Mouse (Mus musculus) mouse trophoblast stem cell (cell line): ENCODE results near the gene Rnf187.

ENCODE experiments used
- in situ Hi-C, 2 experiments: fragments of 300-500 bp; cut with MseI, MboI; formaldehyde crosslinking; loops; 2 replicates in 1 of 2; 3 replicates in 1 of 2; pipeline ENCODE4 v1.15.1; 2025

Rnf187 gene

DNA sequence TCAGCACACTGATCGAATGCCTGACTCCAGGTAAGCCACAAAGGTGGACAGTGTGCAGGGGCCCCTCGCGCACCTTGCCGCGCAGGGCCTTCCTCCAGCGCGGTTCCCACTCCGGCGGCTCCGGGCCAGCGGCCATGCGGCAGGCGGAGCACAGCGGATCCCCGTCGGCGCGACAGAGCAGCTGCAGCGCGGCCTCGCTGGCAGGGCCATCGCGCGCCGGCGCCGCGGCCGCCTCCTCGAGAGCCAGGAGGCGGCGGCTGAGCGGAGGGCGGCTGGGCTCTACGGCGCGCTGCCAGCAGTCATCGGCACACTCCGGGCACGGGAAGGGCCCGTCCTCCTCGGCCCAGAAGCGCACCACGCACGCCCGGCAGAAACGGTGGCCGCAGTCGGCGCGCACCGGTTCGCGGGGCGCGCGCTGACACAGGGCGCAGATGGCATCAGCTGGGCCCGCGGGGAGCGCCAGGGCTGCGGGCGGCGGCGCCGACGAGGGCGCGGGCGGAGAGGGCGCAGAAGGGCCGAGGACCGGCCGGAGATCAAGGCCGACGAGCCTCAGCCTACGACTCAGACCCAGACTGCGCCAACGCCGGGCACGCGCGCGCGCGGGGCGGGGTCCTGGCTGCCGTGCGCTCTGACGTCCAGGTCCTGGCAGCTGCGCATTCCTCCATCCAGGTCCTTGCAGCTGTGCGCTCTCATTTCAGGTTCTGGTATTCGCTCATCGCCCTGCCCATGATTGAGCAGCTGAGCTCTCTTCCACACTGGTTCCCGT, at the start of gene Rnf187:
Gene Rnf187, minus strand, starts transcription at position 595 of the 766 bp plus-strand sequence.
- in situ Hi-C loops: no loop called here

DNA sequence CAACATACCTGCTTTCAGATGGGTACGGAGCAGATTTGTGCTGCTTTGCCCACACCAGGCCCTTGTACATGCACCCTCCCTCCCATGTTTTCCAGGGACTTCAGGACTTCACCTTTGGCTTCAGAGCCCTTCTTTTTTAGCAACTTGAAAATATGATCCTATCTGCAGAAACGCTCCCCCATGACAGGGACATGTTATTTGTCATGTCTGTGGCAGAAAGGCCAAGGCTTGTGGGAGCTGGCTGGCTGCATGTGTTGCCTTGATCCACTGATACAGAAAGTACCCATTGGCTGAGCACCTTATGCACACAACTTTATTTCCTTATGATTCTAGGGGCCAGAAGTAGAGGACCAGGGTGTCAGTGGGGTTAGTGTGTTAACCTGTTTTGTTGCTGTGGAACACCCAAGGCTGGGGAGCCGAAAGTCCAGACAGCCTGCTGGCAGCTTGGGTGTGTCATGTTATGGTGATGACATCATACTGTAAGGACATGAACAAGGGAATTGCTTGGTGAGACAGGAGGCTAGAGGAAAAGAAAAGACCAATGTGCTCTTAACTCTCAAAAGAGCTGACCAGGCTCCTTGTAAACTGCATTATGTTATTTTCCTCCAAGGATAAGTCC, 46.7 kb upstream of the Rnf187 start:
- in situ Hi-C loops: no loop called here

DNA sequence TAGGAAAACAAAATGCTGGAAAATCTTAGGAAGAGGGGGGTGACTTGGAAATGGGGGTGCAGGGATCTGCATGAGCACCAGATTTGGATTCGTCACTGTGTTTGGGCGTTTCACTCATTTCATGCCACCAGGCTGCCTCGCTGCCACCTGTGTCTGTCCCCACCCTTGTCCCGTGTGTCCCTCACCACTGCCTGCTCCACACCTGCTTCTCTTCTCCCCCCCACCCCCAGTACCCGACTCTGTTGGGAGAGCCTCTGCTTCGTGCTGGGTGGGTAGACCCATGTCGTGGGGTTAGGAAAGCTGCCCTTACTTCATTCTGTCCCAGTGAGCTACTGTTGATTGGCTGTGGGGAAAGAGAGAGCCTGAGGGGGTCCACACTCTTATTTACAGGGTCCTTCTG, 45.9 kb upstream of the Rnf187 start:
- in situ Hi-C loops: no loop called here

DNA sequence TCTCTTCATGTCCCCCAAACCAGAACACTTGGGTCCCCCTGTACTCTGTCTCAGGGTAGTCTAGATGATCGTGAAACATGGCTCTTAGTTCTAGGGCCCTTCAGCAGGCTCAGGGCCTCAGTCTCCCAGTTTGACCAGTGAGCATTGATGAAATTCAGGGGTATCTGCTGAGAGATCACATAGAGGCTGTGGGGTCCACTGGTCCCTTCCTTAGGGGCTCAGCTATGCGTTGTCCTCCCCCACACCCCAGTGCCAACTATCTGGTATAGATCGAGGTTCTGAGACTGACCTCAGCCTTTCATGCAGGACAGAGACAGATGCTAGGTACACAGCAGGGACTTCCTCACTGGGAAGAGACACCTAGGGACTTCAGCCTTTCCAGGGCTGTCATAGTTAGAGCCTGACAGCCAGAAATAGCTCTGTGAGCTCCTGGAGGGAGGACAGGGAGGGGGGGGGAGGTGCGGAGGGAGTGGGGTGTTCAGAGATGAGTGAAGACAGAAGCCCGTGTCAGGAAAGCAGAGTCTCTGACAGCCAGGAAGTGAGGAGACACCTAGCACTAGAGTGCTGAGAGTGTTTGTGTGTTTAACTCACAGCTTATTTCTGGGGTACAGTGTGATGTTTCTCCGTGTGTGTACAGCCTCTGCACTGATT, 45.1 kb upstream of the Rnf187 start:
- in situ Hi-C loops: no loop called here

DNA sequence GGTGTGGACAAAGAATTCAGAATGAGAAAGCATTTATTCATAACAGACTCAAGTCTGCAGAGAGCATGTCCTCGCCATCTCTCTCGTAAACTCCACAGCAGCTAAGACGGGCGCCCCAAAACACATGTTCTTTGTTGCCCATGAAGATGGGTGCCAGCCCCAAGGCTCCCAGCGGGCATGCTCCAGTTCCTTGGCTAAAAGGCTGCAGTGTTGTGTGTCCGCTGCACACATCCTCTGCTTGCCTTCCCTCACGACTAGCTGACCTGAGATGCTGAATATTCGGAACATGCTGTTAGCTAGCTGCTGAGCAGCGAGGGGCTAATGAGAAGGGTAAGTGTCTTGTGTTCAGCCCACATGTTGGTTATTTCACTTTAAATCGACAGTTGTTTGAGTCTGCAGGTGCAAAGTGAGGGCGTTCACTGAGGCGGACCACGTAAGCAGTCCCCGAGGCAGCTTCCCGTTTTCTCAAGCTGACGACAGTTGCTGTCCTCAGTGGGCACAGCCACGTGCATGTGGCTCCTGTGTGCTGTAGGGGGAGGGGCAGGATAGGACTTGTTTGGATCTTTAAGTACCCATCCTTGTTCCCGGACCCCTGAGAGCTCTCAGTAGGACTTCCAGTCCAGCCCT, 43.9 kb upstream of the Rnf187 start:
- in situ Hi-C loops: no loop called here

DNA sequence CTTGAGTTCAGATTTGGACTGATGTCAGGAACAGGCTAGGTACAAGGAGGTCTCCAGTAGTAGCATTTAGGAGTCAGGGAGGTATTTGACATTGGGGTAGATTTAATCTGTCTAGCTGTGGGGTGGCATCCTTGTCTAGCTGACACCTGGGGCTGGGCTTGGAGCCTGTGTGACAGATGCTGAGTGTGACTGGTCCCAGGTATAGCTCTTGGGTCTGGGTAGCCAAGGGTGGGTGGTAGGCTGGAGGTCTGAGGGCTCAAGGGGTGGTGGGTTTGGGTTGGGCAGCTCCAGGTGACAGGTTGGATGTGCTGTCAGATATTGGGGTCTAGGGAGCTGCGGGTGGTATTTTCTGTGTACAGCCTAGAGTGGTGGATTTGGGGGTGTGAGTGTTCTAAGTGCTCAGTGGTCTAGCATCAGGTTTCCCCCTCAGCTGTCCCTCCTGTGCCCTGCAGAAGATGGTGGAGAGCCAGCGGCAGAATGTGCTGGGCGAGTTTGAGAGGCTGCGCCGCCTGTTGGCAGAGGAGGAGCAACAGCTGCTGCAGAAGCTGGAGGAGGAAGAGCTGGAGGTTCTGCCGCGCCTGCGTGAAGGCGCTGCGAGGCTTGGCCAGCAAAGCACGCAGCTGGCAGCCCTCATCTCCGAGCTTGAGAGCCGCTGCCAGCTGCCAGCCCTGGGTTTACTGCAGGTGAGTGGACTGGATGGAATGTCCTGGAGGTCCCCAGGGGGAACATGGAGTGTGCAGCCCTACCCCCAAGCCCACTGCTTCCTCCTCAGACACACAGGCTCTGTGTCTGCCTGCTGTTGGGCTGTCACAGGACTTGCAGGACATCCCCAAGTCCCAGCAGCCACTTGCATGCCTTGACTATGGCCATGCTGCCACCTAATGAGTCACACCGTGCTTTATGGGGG, 43.1 kb upstream of the Rnf187 start:
- in situ Hi-C loops: no loop called here

DNA sequence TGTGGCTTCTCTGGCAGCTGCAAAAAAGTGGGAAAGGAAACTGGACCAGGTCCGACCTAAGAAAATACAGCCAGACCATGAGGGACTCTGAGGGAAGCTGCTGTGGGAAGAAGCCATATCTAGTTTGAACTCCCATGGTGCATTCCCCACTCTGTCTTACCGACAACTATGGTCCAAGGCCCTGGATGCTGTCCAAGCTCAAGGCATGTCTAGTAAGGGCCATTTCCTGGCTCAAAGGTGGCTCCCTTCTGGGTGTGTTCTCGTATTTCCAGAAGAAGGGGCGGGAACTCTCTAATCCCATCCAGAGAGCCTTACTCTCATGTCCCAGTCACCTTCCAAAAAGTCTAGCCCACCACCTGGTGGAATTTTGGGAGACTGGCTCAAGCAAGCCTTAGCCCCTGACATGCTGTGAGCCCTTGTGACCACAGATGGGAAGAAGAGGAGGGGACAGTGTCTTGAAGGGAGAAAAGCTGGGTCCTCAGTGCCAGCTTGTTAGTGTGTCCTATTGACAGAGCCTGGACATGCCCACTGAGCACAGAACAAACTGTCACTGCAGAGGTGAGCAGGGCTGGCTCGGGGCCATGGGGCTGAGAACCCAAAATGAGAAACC, 41.8 kb upstream of the Rnf187 start:
- in situ Hi-C loops: no loop called here

DNA sequence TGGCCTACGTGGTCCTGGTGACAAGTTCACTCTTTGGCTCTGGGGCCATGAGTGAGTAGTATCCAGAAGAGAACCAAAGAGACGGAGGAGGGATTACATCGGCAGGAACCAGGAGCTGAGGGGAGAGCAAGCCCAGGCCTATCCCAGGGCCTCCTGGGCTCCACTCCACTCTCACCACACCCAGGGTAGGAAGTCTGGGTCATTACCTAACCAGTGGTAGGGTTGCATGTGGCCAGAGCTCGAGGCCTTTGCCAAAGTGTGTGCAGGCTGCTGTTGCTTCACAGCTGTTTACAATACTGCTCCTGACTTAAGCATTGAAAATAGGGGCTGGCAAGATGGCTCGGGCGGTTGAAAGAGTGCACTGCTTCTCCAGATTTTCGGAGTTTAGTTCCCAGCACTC, 40.9 kb upstream of the Rnf187 start:
- in situ Hi-C loops: no loop called here

DNA sequence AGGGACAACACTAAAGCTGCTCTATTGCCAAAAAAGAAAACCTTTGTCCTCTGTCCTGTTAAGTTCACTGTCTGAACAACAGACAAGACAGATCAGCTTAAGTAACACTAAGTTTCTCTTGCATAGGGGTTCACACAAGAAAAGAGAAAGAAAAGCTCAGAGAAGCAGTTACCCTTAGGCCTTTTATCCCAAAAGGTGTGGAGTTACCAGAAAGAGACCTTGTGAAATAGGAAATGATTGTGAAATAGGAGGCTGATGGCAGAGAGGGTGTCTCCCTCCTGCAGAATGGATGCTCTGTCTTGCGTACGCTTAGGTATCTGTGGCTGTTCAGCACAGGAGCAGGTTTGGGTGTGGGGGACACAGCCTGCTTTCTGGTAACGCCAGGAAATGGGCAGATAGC, 40.5 kb upstream of the Rnf187 start:
- in situ Hi-C loops: no loop called here

DNA sequence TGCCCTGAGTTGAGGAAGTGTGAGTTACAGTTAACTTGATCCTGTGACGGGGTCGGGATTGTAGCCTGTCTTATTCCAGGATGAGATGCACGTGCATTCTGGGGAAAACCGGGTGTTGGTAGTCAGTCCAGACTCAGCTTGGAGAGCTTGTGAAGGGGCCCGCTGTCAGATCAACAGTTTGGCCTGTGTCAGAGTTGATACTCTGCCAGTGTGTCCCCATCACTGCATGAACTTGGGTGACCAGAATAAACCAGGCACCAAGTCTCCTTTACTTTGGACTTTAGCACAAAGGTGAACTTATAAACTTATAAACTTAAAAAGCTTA, 40.0 kb upstream of the Rnf187 start:
- in situ Hi-C loops: no loop called here

DNA sequence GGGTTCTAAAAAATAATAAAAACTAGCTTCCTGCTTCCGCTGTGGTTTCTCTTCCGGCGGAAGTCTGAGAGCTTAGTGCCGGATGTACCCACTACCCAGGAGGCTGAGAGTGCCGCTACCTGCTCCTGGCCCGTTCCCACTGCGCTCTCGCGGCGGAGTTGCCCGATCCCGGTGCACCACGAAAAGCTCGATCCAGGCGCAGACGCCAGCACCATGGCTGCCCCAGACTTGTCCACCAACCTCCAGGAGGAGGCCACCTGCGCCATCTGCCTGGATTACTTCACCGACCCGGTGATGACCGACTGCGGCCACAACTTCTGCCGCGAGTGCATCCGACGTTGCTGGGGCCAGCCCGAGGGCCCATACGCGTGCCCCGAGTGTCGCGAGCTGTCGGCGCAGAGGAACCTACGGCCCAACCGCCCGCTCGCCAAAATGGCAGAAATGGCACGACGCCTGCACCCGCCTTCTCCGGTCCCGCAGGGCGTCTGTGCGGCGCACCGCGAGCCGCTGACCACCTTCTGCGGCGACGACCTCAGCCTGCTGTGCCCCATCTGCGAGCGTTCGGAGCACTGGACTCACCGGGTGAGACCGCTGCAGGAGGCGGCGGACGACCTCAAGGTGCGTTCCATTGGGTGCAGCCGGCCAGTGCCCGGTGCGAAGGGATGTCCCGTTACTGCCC, 39.5 kb upstream of the Rnf187 start, which contains the start of gene Trim11:
Gene Trim11, plus strand, starts transcription at position 67 of the 679 bp plus-strand sequence.
- in situ Hi-C loops: no loop called here

DNA sequence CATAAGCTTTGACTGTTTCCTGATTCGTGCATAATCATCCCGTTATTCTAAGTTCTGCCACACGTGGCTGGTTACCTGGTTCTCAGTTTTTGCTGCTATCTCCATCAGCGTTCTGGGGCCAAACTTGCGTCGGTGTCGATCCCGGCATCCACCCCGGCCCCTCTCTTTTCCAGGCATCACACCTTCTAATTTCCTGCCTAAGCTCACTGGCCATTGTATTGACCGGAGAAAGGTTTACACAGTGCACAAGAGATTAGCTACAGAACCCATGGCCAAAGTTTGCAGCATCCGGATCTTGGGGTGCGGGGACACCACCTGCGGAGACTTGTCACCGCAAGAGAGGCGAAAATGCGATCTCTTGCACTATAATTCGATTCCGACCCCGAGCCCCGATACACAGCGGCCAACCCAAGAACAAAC, 38.9 kb upstream of the Rnf187 start:
- in situ Hi-C loops: no loop called here

DNA sequence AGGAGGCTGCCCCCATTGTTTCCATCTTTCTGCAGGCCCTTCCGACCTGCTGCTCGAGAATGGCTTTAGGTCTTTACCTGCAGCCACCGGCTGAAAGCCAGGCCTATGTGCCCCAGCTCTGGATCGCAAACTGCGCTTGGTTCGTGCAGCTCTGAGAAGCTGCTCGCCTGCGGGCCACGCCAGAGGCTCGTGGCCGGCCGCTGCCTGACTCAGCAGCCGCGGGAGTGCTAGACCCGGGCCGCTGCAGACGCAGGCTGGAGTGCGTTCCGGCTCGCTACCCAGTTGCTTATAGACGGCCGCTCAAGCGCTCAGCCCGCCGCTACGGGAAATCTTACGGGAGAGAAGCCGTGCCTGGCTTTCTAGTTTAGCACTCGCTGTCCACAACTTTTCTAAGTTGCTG, 38.4 kb upstream of the Rnf187 start:
- in situ Hi-C loops: no loop called here

DNA sequence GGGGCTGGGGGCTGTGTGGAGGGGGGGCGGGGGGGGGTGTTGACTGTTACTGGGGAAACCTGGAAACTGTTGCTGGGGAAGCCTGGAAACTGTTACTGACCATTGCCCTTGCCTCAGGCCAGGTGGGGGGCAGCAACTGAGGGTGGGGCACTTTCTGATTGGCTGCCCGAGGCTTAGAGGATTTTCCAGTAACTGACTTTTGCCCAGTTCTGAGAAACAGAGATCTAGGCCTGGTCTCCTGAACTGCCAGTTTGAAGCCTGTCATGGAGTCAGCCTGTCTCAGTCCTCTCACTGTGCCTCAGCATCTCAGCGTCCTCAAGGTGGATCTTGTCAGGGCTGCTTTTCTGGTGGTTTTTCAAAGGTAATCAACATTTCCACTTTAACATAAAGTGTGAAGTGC, 35.7 kb upstream of the Rnf187 start:
- in situ Hi-C loops: no loop called here

DNA sequence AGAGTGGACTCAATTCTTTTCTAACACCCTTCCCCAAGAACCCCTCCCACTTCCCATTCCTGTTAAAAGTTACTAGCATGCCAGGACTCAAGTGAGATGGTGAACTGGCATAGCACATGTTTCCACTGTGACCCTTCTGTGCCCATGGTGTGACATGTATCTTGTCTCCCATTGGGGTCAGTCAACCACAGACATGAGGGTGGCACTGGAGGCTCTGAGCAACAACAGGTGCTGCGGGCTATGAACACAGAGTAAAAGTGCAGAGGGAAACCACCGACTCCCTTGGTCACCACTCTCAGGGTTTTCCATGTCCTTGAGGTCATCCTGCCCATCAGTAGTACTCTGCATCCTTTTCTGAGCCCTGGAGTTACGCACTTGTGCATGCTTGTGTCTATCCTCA, 33.1 kb upstream of the Rnf187 start:
- in situ Hi-C loops: no loop called here

DNA sequence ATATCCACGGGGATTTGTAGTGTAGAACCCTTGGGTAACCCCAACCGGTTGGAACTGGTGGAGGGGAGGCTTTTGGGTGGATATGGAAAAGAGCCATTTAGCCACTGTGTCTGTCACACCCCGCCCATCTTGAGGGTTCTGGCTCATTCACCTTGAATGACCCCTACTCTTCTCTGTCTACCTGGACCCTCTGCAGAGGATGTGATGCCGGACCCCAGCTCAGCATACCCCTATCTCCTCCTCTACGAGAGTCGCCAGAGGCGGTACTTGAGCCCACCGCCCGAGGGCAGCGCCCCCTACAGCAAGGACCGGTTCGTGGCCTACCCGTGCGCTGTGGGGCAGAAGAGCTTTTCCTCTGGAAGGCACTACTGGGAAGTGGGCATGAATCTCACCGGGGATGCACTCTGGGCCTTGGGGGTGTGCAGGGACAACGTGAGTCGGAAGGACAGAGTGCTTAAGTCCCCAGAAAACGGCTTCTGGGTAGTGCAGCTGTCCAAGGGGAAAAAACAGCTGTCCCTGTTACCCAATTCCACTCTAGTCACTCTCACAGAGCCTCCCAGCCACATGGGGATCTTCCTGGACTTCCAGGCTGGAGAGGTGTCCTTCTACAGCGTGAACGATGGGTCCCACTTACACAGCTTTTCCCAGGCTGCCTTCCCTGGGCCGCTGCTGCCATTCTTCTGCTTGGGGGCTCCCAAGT, 32.3 kb upstream of the Rnf187 start:
- in situ Hi-C loops: no loop called here

DNA sequence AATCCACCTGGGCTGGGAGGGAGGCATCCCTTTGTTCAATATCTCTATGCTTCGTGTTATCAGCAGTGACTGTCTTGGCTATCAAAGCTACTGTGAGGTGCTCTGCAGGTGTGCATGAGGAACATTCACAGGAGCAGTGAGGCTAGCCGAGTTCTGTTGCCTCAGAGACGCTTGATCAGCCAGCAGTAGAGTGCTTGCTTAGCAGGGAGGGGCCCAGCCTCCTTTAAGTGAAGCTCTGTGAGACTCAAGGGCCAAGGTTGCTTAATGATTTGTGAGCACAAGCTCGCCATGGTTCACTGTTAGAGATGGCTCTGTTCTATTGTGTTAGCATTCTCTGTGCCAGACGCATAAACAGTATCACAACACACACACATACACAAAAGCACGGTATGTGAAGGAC, 30.9 kb upstream of the Rnf187 start:
- in situ Hi-C loops: no loop called here

DNA sequence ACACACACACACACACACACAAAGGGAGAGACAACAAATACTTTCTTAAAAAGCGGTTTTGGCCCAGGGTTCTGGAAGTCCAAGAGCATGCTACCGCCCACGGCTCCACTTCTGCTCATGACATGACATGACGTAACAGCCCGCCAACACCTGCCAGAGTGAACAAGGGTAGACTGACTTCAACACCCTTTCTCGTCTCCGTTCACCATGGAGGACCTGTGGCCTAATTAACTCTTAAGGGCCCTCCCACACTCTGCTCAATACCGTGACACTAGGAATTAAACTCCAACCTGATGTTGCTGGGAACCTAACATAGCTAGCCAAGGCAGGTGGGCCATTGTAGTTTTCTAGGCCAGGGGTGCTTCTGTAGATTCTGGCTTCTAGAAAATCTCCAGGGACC, 30.3 kb upstream of the Rnf187 start:
- in situ Hi-C loops: no loop called here

DNA sequence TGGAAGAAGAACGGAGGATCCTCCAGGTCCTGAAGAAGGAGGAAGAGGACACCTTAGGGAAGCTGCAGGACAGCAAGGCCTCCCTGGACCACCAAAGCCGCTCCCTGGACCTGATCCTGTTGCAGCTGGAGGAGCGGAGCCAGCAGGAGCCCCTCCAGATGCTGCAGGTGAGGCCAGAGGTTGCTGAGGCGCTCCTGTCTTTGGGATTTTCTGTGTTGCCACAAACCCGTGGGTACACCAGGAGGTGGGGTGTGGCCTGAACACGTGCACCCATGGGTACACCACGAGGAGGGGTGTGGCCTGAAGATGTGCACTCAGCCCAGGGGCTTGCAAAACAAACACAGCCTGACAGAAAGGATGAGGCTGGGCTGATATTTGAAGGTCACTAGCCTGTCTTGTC, 29.8 kb upstream of the Rnf187 start:
- in situ Hi-C loops: no loop called here

DNA sequence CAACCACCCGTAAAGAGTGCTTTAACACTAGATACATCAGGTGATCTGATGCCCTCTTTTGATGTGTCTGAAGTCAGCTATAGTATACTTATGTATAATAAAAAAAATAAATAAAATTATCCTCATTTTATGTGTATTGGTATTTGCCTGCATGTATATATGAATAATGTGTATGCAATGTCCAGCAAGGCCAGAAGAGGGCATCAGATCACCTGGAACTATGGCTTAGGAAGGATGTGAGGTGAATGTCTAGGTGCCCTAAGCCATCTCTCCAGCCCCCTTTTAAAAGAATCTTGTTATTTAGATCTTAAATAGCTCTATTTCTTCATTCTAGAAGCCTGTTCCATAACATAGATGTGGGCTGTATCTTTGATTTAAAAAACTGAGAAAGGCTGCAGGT, 28.6 kb upstream of the Rnf187 start:
- in situ Hi-C loops: no loop called here
